In genomic region chr12:79007126-79007753, GRCm38 (mm10) we compare ENCODE assay signal across 8 mouse cellular contexts. TPM values are rescaled to one million over a fixed set of nuclear protein-coding genes. Genes with fewer than 3 reads are reported as not detected.
DNase-seq lines count a peak whose midpoint lies in the region; ATAC-seq and TF ChIP-seq lines count a peak whose summit lies in the region.

Gene Tmem229b, minus strand, starts transcription at chr12:79007627.

- no peak for TF ChIP-seq CTCF in brain, embryonic 14.5 days (IDR thresholded peaks at IDR 0.05; ENCODE audit: borderline replicate concordance, extremely low read depth, insufficient read depth, insufficient read length)

- H3K36me3 ChIP-seq in forebrain, embryonic 12.5 days (replicated peaks) = no peaks in the 10 kb centered on the region
- H3K36me3 ChIP-seq in hindbrain, embryonic 10.5 days = no peaks in the 10 kb centered on the region

- H3K27ac ChIP-seq in forebrain, embryonic 12.5 days = peak within 1 kb of the TSS; percentile 79
- peak within 1 kb of the TSS; percentile 87 for H3K27ac ChIP-seq in hindbrain, embryonic 10.5 days

- ATAC-seq in forebrain, embryonic 12.5 days (ENCODE audit: low FRiP score) = peak; percentile 95

- H3K9me3 ChIP-seq in forebrain, embryonic 12.5 days = no peaks in the 10 kb centered on the region
- H3K9me3 ChIP-seq in hindbrain, embryonic 10.5 days = no peaks in the 10 kb centered on the region

- TF ChIP-seq POLR2A in brain, embryonic 14.5 days (IDR thresholded peaks at IDR 0.05; ENCODE audit: borderline replicate concordance, extremely low read depth, insufficient read depth, insufficient read length, poor library complexity, severe bottlenecking) = peak; percentile 32; the same call in 1 of the 2 replicates

- H3K4me3 ChIP-seq in forebrain, embryonic 12.5 days (replicated peaks) = peak within 1 kb of the TSS; percentile 93
- H3K4me3 ChIP-seq in hindbrain, embryonic 10.5 days = peak within 1 kb of the TSS; percentile 82

- DNase-seq in ES-CJ7 (ENCODE audit: low read depth, low spot score) = peak; percentile 36
- DNase-seq in brain, embryonic 14.5 days (ENCODE audit: low read depth) = peak; percentile 85
- peak; percentile 80 for DNase-seq in hindbrain, embryonic 10.5 days (ENCODE audit: low spot score)
- peak; percentile 58 to 71 for DNase-seq in layer of hippocampus, postnatal 14 days (ENCODE audit: low spot score in 2 of 2)
- peak; percentile 48 for DNase-seq in lung, postnatal 14 days
- peak; percentile 63 for DNase-seq in right cerebral cortex, adult 18-20 months
- peak; percentile 36 to 40 for DNase-seq in urinary bladder, postnatal 36 days (ENCODE audit: low spot score in 2 of 2)

- H3K9ac ChIP-seq in forebrain, embryonic 12.5 days = peak within 1 kb of the TSS; percentile 90

- H3K27me3 ChIP-seq in forebrain, embryonic 12.5 days = peaks cover 13% of the 10 kb centered on the region; the same call in 1 of the 2 replicates
- peaks cover 36% of the 10 kb centered on the region for H3K27me3 ChIP-seq in hindbrain, embryonic 10.5 days (ENCODE audit: insufficient read depth, poor library complexity, severe bottlenecking)

- WGBS in forebrain, embryonic 12.5 days = 2% methylated on average over 46 of the region's 49 CpGs
- WGBS in hindbrain, embryonic 10.5 days = 2% methylated on average over 49 of the region's 49 CpGs

- peak within 1 kb of the TSS; percentile 65 for H3K4me2 ChIP-seq in forebrain, embryonic 12.5 days

- H3K4me1 ChIP-seq in forebrain, embryonic 12.5 days = peaks cover 7% of the 10 kb centered on the region
- peaks cover 12% of the 10 kb centered on the region for H3K4me1 ChIP-seq in hindbrain, embryonic 10.5 days (replicated peaks)

RNA-seq across cellular contexts. Expression of gene Tmem229b, which starts in this region (rescaled TPM):
- polyA plus RNA-seq in brain, embryonic 14.5 days (2012; rRNA removed) = 72.6 and 93.2 TPM in 2 replicates
- 16.7 and 18.4 TPM in 2 replicates for polyA plus RNA-seq in forebrain, embryonic 12.5 days (2016; fragmentation: Nextera tagmentation; extraction: Ambion mirVana)
- polyA plus RNA-seq in hindbrain, embryonic 10.5 days (2016; fragmentation: Nextera tagmentation; extraction: Ambion mirVana) = 4.5 and 7.3 TPM in 2 replicates
- 10 to 100 TPM; 74.6 to 80.0 TPM for total RNA-seq in layer of hippocampus, postnatal 14 days (2021)

Comparison
In these comparisons a context has a peak if more than half of its experiments do, and no peak if none do; other contexts are left out.
1. Peak in every context shown above with its lines: DNase-seq, ATAC-seq, H3K4me3 ChIP-seq and H3K27ac ChIP-seq.